Mouse (Mus musculus) liver, adult 2 months (tissue): ENCODE results near the gene Ltb. TPM values are rescaled to one million over a fixed set of nuclear protein-coding genes. Genes with fewer than 3 reads are reported as not detected.

Experiments used
- DNase-seq: peaks from one replicate; pipeline ENCODE4 v3.0.0-alpha.2; 2011; ENCODE audit warnings: low read depth, low spot score; ENCODE audit errors: extremely low read depth
- H3K27ac ChIP-seq: fragments of 200-500 bp; replicated peaks from 2 replicates; pipeline ENCODE4 v1.5.1; 2012; ENCODE audit warnings: low read depth, mild to moderate bottlenecking, control low read depth, inconsistent platforms, low read length; ENCODE audit not compliant: insufficient read depth
- H3K27me3 ChIP-seq: fragments of 200-500 bp; 2 replicates; pipeline ENCODE4 v1.6.1; 2012; ENCODE audit warnings: mild to moderate bottlenecking, moderate library complexity, low read length, inconsistent platforms; ENCODE audit not compliant: control insufficient read depth, insufficient read depth
- H3K36me3 ChIP-seq: fragments of 200-500 bp; 2 replicates; pipeline ENCODE4 v1.6.1; 2012; ENCODE audit warnings: low read length, inconsistent platforms; ENCODE audit not compliant: control insufficient read depth, insufficient read depth
- H3K4me1 ChIP-seq: fragments of 200-500 bp; 2 replicates; pipeline ENCODE4 v1.6.1; 2011; ENCODE audit warnings: low read length; ENCODE audit not compliant: control insufficient read depth, insufficient read depth
- H3K4me3 ChIP-seq: fragments of 200-500 bp; 2 replicates; pipeline ENCODE4 v1.5.1; 2011; ENCODE audit warnings: low read depth, mild to moderate bottlenecking, control low read depth, low read length, moderate library complexity; ENCODE audit not compliant: insufficient read depth
- H3K79me2 ChIP-seq: fragments of 200-500 bp; 2 replicates; pipeline ENCODE4 v1.6.1; 2012; ENCODE audit warnings: inconsistent platforms, mild to moderate bottlenecking, low read length, moderate library complexity; ENCODE audit not compliant: control insufficient read depth, insufficient read depth
- H3K9ac ChIP-seq: fragments of 200-500 bp; 2 replicates; pipeline ENCODE4 v1.6.1; 2012; ENCODE audit warnings: low read depth, mild to moderate bottlenecking, control low read depth, inconsistent platforms, low read length
- CTCF ChIP-seq: fragments of 200-500 bp; IDR thresholded peaks from 2 replicates; pipeline ENCODE4 v1.5.1; 2011; ENCODE audit warnings: low read depth, low read length, control low read depth
- POLR2A ChIP-seq: fragments of 200-500 bp; IDR thresholded peaks from 2 replicates; pipeline ENCODE4 v1.6.1; 2011; ENCODE audit warnings: low read length, control low read depth; ENCODE audit not compliant: insufficient read depth; ENCODE audit errors: extremely low read depth
- WGBS: fragments of 180-500 bp; shearing (Covaris S2); methylation state at CpG from one replicate; pipeline ENCODE4 v1.1.7; 2018; 5-methylcytosine and 5-hydroxymethylcytosine counted together
- polyA plus RNA-seq: library from polyadenylated mRNA; depleted of rRNA; stranded (reverse); fragments of >200 nt; gene quantifications from 2 replicates; pipeline ENCODE4 v1.2.3, GENCODE M21; 2012
- total RNA-seq: library from RNA; depleted of rRNA; stranded (reverse); fragments of >200 nt; gene quantifications from 2 replicates; pipeline ENCODE4 v1.2.3, GENCODE M21; 2014

Ltb gene
- total and polyA plus RNA-seq, 2 experiments: 1.8 to 4.7 TPM

DNA sequence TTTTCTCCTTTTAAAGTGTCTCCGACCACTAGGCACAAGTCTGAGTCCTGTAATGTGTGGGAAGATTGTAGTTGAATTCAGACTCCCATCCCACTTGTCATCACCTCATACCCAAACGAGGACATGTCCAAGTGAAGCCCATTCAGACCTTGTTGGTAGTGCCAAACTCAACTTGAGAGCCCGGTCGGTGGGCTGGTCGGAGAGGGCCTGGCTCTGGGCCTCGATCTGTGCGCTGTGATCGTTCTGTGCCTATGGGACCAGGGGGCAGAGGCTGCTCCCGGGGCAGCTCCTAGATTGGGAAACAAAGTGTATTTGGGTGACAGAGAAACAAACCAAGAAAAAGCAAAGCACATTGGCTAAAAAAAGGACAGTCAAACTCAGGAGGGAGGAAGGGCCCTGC, 41.2 kb upstream of the Ltb start:
- H3K27me3 ChIP-seq: no peaks in the 10 kb centered on the region
- no peak for DNase-seq
- peaks cover 3% of the 10 kb centered on the region; the same call in 1 of the 2 replicates for H3K79me2 ChIP-seq
- peaks cover 80% of the 10 kb centered on the region for H3K36me3 ChIP-seq
- no peak overlapping the region for H3K27ac ChIP-seq
- WGBS: 90% methylated on average over 9 of the region's 9 CpGs
- TF ChIP-seq POLR2A (no peak), CTCF (no peak)
- no peaks in the 10 kb centered on the region; the same call in 1 of the 2 replicates for H3K4me1 ChIP-seq
- no peak overlapping the region for H3K4me3 ChIP-seq
- H3K9ac ChIP-seq: no peak overlapping the region

DNA sequence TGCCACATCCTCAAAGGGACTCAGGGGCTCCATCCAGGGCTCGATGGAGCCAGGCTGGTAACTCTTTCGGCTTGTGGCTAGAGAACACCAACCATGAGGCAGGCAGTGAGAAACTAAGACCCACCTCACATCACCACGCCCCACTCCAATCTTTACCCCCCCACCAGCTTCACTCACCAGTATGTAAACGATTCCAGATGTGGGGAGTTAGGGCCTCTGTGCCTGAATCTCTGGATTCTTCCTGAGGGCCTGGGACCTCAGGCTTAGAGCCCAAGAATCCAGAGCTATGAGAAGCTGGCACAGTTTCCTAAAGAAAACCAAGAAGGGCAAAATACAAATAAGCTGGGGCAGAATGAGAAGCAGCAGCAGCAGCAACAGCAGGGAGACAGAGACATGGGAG, 40.3 kb upstream of the Ltb start:
- Histone ChIP-seq H3K27ac (no peak overlapping the region), H3K4me3 (no peak overlapping the region), H3K4me1 (no peaks in the 10 kb centered on the region), H3K9ac (no peak overlapping the region), H3K79me2 (peaks cover 3% of the 10 kb centered on the region; the same call in 1 of the 2 replicates), H3K36me3 (peaks cover 81% of the 10 kb centered on the region), H3K27me3 (no peaks in the 10 kb centered on the region)
- TF ChIP-seq CTCF (no peak), POLR2A (no peak)
- no peak for DNase-seq
- WGBS: 87% methylated on average over 4 of the region's 4 CpGs

DNA sequence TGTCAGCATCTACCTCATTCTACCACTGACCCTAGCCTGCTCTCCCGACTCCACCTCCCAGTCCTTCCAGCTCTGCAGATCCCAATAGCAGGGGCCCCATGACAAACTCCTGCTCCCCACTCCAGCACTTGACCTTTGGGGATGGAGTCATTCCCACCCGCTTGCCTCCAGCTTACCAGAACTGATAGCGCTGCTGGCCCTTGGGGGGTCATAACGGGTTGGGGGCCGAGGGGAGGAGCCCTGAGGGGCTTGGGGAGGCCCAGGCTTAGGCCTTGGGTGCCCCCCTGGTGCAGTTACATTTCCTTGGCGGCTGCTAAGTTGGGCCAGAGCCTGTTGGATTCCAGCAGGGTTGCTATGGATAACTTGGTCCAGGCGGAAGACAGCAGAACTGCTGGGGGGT, 39.6 kb upstream of the Ltb start:
- TF ChIP-seq POLR2A (no peak), CTCF (no peak)
- no peaks in the 10 kb centered on the region for H3K4me1 ChIP-seq
- peaks cover 84% of the 10 kb centered on the region for H3K36me3 ChIP-seq
- H3K27ac ChIP-seq: no peak overlapping the region
- DNase-seq: no peak
- no peak overlapping the region for H3K4me3 ChIP-seq
- H3K27me3 ChIP-seq: no peaks in the 10 kb centered on the region
- H3K79me2 ChIP-seq: peaks cover 6% of the 10 kb centered on the region; the same call in 1 of the 2 replicates
- 91% methylated on average over 7 of the region's 7 CpGs for WGBS
- H3K9ac ChIP-seq: no peak overlapping the region

DNA sequence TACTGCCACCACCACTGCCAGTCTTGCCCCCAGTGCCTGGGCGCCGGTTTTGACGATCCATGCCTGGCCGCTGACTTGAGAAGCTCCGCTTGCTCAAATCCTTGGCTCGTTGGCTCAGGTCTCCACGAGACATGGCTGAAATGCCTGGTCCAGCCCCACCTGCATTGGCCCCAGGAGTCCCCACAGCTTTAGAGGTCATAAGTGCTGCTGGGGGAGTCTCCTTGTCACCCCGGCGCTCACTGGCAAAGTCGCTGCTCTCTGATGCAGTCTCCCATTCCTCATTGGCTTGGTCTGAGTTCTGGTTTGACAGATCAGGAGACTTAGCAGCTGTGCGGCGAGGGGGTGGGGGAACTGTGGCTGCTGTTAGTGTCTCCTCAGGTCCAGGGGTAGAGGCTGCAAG, 38.8 kb upstream of the Ltb start:
- DNase-seq: no peak
- no peak overlapping the region for H3K27ac ChIP-seq
- no peaks in the 10 kb centered on the region for H3K4me1 ChIP-seq
- peaks cover 86% of the 10 kb centered on the region for H3K36me3 ChIP-seq
- H3K79me2 ChIP-seq: peaks cover 13% of the 10 kb centered on the region; the same call in 1 of the 2 replicates
- WGBS: 94% methylated on average over 12 of the region's 12 CpGs
- H3K27me3 ChIP-seq: no peaks in the 10 kb centered on the region
- TF ChIP-seq CTCF: no peak
- no peak for TF ChIP-seq POLR2A
- H3K4me3 ChIP-seq: no peak overlapping the region
- no peak overlapping the region for H3K9ac ChIP-seq

DNA sequence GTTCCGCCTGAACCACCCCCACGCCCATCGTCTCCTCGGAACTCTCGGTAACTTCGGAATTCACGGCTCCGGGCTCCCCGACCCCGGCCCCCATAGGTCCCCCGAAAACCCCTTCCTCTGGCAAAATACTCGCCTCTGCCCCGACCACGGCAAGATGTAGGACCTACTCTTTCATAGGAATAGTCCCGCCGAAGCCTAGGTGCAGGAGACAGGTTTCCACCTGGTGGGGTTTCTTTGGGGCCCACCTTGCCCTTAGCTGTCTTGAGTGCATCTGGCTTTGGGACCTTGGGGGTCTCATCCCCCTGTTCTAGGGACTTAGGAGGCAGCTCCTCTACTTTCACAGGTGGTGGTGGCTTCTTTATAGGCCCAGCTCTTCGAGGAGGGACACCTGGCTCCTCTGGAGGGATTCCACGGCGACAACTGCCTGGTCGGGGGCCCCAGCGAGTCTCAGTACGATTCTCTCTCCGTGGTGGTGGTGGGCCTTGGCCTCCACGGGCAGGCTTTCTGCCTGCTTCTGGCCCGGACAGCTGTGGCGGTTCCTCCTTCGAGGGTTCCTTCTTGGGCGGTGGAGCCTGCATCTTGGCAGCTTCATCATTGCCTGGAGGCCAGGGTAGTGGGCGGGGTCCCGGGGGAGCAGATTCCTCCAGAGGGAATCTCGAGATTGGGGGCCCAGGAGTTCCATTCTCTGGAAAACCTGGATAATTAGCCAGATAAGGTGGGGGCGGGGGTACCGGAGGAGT, 37.6 kb upstream of the Ltb start:
- TF ChIP-seq CTCF: no peak
- TF ChIP-seq POLR2A: no peak
- DNase-seq: no peak
- Histone ChIP-seq H3K9ac (no peak overlapping the region), H3K27ac (no peak overlapping the region), H3K4me1 (no peaks in the 10 kb centered on the region), H3K4me3 (no peak overlapping the region), H3K27me3 (no peaks in the 10 kb centered on the region), H3K79me2 (peaks cover 19% of the 10 kb centered on the region; the same call in 1 of the 2 replicates), H3K36me3 (peaks cover 86% of the 10 kb centered on the region)
- 93% methylated on average over 33 of the region's 33 CpGs for WGBS

DNA sequence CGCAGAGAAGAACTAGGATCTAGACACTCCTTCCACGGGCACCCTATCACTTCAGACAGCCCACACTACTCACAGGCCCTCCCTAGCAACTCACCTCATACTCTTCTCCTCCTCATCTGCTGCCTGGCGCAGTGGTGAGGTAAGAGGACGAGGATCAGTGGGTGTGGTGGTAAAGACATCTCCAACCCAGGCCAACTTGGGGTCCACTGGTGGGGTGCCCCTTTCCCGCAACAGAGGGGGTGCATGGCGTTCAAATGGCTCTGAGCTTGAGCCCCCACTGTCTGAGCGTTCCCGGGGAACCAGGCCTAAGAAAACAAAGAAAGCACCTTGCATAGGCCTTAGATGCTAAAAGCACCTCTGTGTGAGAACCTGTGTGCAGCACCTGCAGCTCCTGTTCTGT, 37.0 kb upstream of the Ltb start:
- peaks cover 23% of the 10 kb centered on the region for H3K79me2 ChIP-seq
- H3K27me3 ChIP-seq: no peaks in the 10 kb centered on the region
- 90% methylated on average over 8 of the region's 8 CpGs for WGBS
- H3K36me3 ChIP-seq: peaks cover 86% of the 10 kb centered on the region
- H3K27ac ChIP-seq: no peak overlapping the region
- H3K4me1 ChIP-seq: no peaks in the 10 kb centered on the region
- no peak overlapping the region for H3K9ac ChIP-seq
- H3K4me3 ChIP-seq: no peak overlapping the region
- no peak for DNase-seq
- TF ChIP-seq CTCF (no peak), POLR2A (no peak)
